Mouse (Mus musculus) lung, embryonic 16.5 days (tissue): ENCODE results near the gene Lingo3. TPM values are rescaled to one million over a fixed set of nuclear protein-coding genes. Genes with fewer than 3 reads are reported as not detected.

ENCODE experiments used
- ATAC-seq: fragments of 200-750 bp; cut with Nextera tagmentation; 2 replicates; pipeline ENCODE4 v1.8.0; 2017; ENCODE audit warnings: low read depth, mild to moderate bottlenecking, moderate library complexity
- H3K27ac ChIP-seq: fragments of 300-500 bp; sonication (generic); 2 replicates; pipeline ENCODE4 v1.5.1; 2014; ENCODE audit warnings: mild to moderate bottlenecking, control low read depth, low read length
- H3K27me3 ChIP-seq: fragments of 300-500 bp; sonication (generic); 2 replicates; pipeline ENCODE4 v1.6.1; 2014; ENCODE audit warnings: low read depth, low read length, mixed read lengths; ENCODE audit not compliant: control insufficient read depth, insufficient read depth
- H3K36me3 ChIP-seq: fragments of 300-500 bp; sonication (generic); 2 replicates; pipeline ENCODE4 v1.6.1; 2014; ENCODE audit warnings: low read length; ENCODE audit not compliant: control insufficient read depth, insufficient read depth
- H3K4me1 ChIP-seq: fragments of 300-500 bp; sonication (generic); replicated peaks from 2 replicates; pipeline ENCODE4 v1.6.1; 2014; ENCODE audit warnings: low read length, mixed read lengths; ENCODE audit not compliant: control insufficient read depth, insufficient read depth
- H3K4me2 ChIP-seq: fragments of 300-500 bp; sonication (generic); 2 replicates; pipeline ENCODE4 v1.6.1; 2014; ENCODE audit warnings: low read depth, low read length, control low read depth
- H3K4me3 ChIP-seq: fragments of 300-500 bp; sonication (generic); 2 replicates; pipeline ENCODE4 v1.5.1; 2014; ENCODE audit warnings: mild to moderate bottlenecking, low read length, control low read depth
- H3K9ac ChIP-seq: fragments of 300-500 bp; sonication (generic); 2 replicates; pipeline ENCODE4 v1.6.1; 2014; ENCODE audit warnings: low read length, control low read depth
- H3K9me3 ChIP-seq: fragments of 300-500 bp; sonication (generic); 2 replicates; pipeline ENCODE4 v1.6.1; 2016; ENCODE audit warnings: low read length; ENCODE audit not compliant: control insufficient read depth
- WGBS: fragments of 180-500 bp; shearing (Covaris S2); extraction: QIAGEN DNeasy Blood & Tissue Kit; methylation state at CpG from one replicate; pipeline ENCODE4 v1.1.7; 2014; 5-methylcytosine and 5-hydroxymethylcytosine counted together
- polyA plus RNA-seq: library from polyadenylated mRNA; unstranded; fragments of >200 nt; fragmentation: Nextera tagmentation; extraction: Ambion mirVana; gene quantifications from 2 replicates; pipeline ENCODE4 v1.2.1, GENCODE M21; 2015

Gene Lingo3
- 0.15 and 0.44 TPM in 2 replicates for polyA plus RNA-seq

DNA sequence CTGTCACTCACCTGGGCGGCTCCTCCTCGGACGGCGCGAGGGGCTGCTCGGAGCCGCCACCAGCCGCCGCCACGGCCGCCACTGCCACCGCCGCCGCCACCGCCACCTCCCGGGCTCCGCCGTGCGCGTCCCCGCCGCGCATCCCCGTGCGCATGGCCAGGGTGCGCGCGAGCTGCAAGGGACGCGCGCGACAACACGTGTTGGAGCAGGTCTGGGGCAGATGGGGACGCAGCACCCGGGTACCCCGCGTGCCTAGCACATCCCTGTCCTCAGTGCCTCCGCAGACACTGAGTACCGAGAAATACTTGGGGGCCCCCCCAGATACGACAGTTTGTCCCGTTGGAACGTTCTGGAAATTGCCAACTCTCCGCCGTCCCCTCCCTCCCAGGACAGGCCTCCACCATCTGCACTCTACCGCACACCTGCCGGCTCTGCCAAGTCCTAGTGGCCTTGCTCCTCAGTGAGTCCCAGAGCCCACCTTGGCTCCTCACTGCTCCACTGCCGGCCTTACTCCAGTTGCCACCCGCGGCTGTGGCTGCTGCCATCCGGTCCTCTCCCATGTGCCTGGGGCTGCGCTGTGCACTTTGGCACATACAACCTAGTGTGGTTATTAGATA, at the start of gene Lingo3:
TSS of gene Lingo3 (minus strand) at position 109 of the 617 bp plus-strand sequence.
- no peak for ATAC-seq
- Histone ChIP-seq H3K27ac (no peak within 1 kb of the TSS), H3K9ac (peak within 1 kb of the TSS; percentile 43), H3K4me2 (peak within 1 kb of the TSS; percentile 66), H3K4me1 (no peaks in the 10 kb centered on the region; the same call in 1 of the 2 replicates), H3K9me3 (no peaks in the 10 kb centered on the region), H3K36me3 (no peaks in the 10 kb centered on the region), H3K27me3 (peaks cover 37% of the 10 kb centered on the region), H3K4me3 (peak within 1 kb of the TSS; percentile 43)
- 5% methylated on average over 33 of the region's 51 CpGs for WGBS

DNA sequence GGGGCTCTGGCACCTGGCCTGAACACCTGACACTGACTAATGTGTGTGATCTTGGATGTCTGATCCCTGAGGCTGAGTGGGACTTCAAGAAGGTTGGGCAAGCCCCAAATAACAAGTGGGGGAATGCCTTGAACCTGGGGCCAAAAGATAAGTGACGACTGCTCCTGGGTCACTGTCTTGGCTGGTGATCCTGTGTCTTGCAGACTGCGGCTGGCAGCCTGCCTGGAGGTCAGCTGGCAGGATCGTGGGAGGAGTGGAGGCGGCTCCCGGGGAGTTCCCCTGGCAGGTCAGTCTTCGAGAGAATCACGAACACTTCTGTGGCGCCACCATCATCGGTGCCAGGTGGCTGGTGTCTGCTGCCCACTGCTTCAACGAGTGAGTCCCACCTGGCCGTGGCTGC, 43.3 kb upstream of the Lingo3 start:
- Histone ChIP-seq H3K4me3 (no peak overlapping the region), H3K27ac (no peak overlapping the region), H3K9me3 (no peaks in the 10 kb centered on the region), H3K36me3 (no peaks in the 10 kb centered on the region), H3K9ac (no peak overlapping the region), H3K4me2 (no peak overlapping the region), H3K27me3 (peaks cover 11% of the 10 kb centered on the region), H3K4me1 (no peaks in the 10 kb centered on the region)
- 35% methylated on average over 11 of the region's 11 CpGs for WGBS
- peak; percentile 23; the same call in 1 of the 2 replicates for ATAC-seq

DNA sequence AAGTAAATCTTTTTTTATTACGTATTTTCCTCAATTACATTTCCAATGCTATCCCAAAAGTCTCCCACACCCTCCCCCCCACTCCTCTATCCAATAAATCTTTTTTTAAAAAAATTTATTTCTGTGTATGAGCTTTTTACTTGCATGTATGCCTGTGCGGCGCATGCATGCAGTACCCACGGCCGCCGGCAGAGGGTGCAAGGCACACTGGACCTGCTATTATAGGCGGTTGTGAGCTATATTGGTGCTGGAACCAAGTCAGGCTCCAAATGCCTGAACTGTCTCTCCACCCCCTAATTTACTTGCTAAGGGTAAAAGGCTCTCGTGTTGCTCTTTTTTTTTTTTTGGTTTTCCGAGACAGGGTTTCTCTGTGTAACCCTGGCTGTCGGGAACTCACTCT, 37.5 kb upstream of the Lingo3 start:
- H3K9me3 ChIP-seq = no peaks in the 10 kb centered on the region
- H3K4me1 ChIP-seq = no peaks in the 10 kb centered on the region
- H3K9ac ChIP-seq = no peak overlapping the region
- no peaks in the 10 kb centered on the region for H3K36me3 ChIP-seq
- ATAC-seq = no peak
- no peak overlapping the region for H3K4me3 ChIP-seq
- H3K4me2 ChIP-seq = no peak overlapping the region
- H3K27ac ChIP-seq = no peak overlapping the region
- H3K27me3 ChIP-seq = no peaks in the 10 kb centered on the region
- 26% methylated on average over 10 of the region's 10 CpGs for WGBS

DNA sequence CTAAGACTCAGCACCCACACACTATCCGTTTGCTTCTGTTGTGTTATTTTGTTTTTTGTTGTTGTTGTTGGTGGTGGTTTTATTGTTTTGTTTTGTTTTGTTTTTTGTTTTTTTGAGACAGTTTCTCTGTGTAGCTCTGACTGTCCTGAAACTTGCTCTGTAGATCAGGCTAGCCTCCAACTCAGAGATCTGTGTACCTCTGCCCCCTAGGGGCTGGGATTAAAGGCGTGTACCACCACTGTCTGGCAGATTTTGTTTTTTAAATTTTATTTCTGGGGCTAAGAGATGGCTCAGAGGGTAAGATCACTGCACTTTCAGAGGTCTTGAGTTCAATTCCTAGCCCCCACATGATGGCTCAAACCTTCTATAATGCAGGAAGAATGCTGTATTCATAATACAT, 37.1 kb upstream of the Lingo3 start:
- no peaks in the 10 kb centered on the region for H3K36me3 ChIP-seq
- no peak overlapping the region for H3K4me2 ChIP-seq
- no peak overlapping the region for H3K9ac ChIP-seq
- H3K27ac ChIP-seq = no peak overlapping the region
- 62% methylated on average over 2 of the region's 2 CpGs for WGBS
- ATAC-seq = no peak
- no peaks in the 10 kb centered on the region for H3K4me1 ChIP-seq
- H3K4me3 ChIP-seq = no peak overlapping the region
- H3K27me3 ChIP-seq = no peaks in the 10 kb centered on the region
- no peaks in the 10 kb centered on the region for H3K9me3 ChIP-seq

DNA sequence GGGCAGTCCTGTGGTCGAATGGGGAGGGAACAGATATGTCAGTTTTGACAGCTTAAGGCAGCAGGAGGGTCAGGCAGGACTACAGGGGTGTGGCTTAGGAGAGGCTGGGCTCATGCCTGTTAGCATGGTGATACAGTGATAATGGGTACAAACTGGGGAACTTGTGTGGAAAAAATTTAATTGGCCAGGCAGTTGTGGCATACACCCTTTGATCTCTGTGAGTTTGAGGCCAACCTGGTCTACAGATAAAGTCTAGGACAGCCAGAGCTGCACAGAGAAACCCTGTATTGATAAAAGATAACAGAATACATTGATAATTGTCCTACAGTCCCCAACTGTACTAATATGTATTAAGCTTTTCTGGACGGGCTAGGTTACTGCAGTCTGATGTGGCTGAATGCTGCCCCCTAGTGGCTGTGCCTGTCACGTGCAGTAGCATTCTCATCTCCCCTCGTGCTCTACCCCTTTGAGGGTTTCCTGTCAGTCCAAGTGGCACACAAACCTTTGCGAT, 36.3 kb upstream of the Lingo3 start:
- Histone ChIP-seq H3K36me3 (no peaks in the 10 kb centered on the region), H3K4me1 (no peaks in the 10 kb centered on the region), H3K27me3 (no peaks in the 10 kb centered on the region), H3K27ac (no peak overlapping the region), H3K4me2 (no peak overlapping the region), H3K4me3 (no peak overlapping the region), H3K9ac (no peak overlapping the region), H3K9me3 (no peaks in the 10 kb centered on the region)
- peak; percentile 50 for ATAC-seq
- 7% methylated on average over 5 of the region's 5 CpGs for WGBS

DNA sequence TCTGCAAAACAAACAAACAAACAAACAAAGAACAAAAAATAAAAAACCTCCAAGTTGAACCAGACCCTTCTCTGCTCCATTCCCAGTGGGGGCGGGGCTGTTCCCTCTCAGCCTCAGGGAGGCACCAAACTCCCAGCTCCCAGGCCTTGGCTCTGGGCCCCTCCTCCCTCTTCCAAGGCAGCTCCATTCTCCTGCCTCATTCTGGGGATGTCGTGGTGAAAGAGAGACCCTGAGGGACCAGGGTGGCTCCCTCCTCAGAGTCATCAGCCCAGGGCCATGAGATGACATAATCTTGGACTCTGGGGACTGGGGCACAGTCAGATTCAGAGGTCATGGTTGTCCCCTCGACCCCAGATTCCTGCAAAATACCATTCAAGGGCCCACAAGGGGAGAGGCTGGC, 32.8 kb upstream of the Lingo3 start:
- H3K9ac ChIP-seq = no peak overlapping the region
- H3K4me2 ChIP-seq = no peak overlapping the region
- no peaks in the 10 kb centered on the region for H3K4me1 ChIP-seq
- H3K27ac ChIP-seq = no peak overlapping the region
- H3K9me3 ChIP-seq = no peaks in the 10 kb centered on the region
- WGBS = 14% methylated on average over 3 of the region's 3 CpGs
- no peak overlapping the region for H3K4me3 ChIP-seq
- no peaks in the 10 kb centered on the region for H3K36me3 ChIP-seq
- H3K27me3 ChIP-seq = no peaks in the 10 kb centered on the region
- ATAC-seq = 0 out of 2 replicates have a peak, but pooled peaks have one; percentile 1

DNA sequence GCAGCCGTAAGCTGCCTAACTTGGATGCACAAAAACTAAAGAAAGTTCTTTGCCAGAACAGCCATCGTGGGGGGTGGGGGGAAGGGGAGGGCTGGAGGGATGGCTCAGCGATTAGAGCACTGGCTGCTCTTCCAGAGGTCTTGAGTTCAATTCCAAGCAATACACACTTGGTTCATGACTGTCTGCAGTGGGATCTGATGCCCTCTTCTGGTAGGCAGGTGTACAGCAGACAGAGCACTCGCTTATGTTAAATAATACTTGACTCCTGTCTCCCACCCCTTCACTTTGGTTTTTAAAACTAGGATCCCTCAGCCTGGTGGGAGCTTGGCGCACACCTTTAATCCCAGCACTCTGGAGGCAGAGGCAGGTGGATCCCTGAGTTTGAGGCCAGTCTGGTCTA, 32.2 kb upstream of the Lingo3 start:
- Histone ChIP-seq H3K9ac (no peak overlapping the region), H3K27me3 (no peaks in the 10 kb centered on the region), H3K9me3 (no peaks in the 10 kb centered on the region), H3K4me3 (no peak overlapping the region), H3K4me1 (no peaks in the 10 kb centered on the region), H3K27ac (no peak overlapping the region), H3K36me3 (no peaks in the 10 kb centered on the region), H3K4me2 (no peak overlapping the region)
- 29% methylated on average over 5 of the region's 5 CpGs for WGBS
- no peak for ATAC-seq

DNA sequence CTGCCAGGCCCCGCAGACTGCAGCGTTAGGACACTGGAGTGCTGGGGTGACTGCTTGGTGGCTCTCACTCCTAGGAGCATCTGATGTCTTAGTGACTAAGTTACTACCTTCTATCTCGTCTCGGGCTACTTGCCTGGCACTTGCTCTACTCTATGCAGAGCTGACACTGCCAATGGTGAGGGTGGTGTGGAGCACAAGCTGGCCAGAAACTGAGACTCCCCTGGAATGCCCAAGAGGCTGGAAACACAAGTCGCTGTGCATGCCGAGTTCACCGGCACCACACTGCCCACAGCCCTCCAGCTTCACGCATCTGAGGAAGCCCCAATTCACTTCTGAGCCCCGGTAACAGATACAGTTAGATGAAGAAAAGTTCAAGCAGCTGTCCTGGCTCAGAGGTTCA, 30.2 kb upstream of the Lingo3 start:
- Histone ChIP-seq H3K27me3 (no peaks in the 10 kb centered on the region), H3K4me1 (no peaks in the 10 kb centered on the region), H3K4me3 (no peak overlapping the region), H3K9ac (no peak overlapping the region; the same call in 1 of the 2 replicates), H3K27ac (no peak overlapping the region), H3K36me3 (no peaks in the 10 kb centered on the region), H3K4me2 (no peak overlapping the region), H3K9me3 (no peaks in the 10 kb centered on the region)
- 68% methylated on average over 9 of the region's 9 CpGs for WGBS
- no peak for ATAC-seq

DNA sequence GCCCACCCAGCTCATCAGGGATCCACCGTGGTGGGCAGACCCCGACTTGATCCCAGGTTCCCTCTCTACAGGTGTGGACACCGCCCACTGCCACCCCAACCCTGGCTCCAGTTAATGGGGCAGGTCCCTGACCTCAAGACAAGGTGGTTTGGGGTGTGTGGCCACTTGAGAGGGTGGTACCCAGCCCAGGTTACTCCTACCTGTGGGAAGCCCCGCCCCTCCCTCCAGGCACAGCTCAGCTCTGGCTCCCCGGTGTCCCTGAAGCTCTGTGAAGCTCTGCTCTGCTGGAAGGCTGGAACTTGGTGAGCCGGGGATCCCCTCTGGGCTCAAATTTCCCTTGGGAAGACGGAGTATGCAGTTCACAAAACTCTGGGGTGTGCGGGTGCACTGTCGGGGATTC, 27.7 kb upstream of the Lingo3 start, which contains the start of gene Tmprss9:
TSS of gene Tmprss9 (plus strand) at position 268 of the 400 bp plus-strand sequence.
- H3K4me3 ChIP-seq = no peak within 1 kb of the TSS
- 27% methylated on average over 9 of the region's 9 CpGs for WGBS
- no peaks in the 10 kb centered on the region for H3K9me3 ChIP-seq
- H3K36me3 ChIP-seq = peaks cover 3% of the 10 kb centered on the region
- H3K9ac ChIP-seq = no peak within 1 kb of the TSS
- H3K4me1 ChIP-seq = no peaks in the 10 kb centered on the region
- no peak within 1 kb of the TSS for H3K4me2 ChIP-seq
- no peaks in the 10 kb centered on the region for H3K27me3 ChIP-seq
- no peak for ATAC-seq
- no peak within 1 kb of the TSS for H3K27ac ChIP-seq
